Mouse (Mus musculus) activated CD4-positive, CD25-positive, alpha-beta regulatory T cell (primary cell): ENCODE data around the gene Olfr554. TPM values are rescaled to one million over a fixed set of nuclear protein-coding genes. Genes with fewer than 3 reads are reported as not detected.

Experiments used
- polyA plus RNA-seq, 2 experiments: library from polyadenylated mRNA; unstranded; fragments of 100-300 nt; shearing (Covaris generic); gene quantifications; one replicate each; pipeline ENCODE4 v1.2.1; 2017

Olfr554 gene
- under 1 TPM in 1 of 2 experiments, not detected in 1; 0.45 TPM for polyA plus RNA-seq

DNA sequence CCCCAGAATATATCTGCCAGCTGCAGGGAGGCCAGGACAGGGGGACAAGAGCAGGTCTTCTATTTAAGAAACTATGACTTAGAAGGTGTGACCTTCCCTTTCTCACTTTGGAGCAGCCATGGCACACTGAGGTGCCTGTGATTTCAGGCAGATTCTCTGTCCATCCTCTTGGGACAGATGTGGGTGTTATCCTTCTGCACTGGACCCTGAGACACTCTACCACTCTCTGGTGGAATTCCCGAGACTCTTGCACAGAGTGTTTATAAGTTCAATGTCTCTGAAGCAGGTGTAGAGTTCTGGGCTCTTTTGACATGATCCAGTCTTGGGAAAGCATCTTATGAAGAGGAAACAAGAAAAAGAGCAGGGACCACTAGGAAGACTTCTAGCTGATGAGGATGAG, at the start of gene Olfr554:
Gene Olfr554, plus strand, starts transcription at position 301 of the 400 bp plus-strand sequence.

DNA sequence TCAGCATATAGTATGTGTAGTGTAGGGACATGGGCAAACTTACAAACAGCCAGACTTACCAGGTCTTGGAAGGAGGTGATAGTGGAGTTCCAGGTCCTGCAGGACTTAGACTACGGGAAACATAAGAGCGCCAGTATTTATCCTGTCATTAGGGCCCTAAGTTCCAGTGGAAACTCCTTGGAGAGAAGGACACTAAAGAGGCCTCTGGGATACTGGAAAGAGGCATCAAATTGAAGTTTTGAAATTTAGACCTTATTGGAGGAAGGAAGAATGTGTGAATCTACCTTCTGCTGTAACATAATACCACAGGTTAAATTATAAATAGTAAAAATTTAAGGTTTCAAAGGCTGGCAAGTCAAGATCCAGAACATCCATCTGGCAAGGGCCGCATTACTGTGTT, 46.4 kb upstream of the Olfr554 start, which contains the start of gene Olfr551:
Gene Olfr551, minus strand, starts transcription at position 101 of the 400 bp plus-strand sequence.

DNA sequence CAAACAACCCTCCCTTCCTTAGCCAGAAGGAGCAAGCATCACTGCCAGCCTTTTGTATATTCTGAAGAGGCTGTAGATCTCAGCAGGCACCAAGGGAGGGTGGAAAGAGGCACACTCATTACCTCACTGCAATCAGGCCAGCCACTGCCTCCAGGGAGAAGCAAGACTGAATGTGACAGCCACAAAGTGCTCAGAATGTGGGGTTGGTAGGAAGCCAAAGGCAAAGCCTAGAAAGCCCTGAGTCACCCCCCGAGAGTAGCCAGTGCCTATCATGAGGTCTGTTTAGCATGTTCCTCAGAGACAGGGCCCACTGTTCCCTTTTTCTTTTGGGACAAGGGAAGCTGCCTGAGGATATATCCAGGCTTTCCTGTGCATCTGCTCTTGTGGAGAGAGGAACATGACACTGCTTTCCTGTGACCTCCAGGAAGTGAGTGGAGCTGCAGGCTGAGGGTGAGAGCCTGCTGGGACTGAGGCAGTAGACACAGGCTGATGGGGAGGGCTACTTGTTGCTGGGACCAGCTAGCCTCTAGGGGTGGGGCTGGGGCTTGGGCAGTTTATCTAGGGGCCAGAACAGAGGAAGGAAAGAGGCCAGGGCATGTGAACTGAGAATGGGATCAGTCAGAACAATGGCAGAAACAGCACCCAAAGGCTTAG, 40.7 kb upstream of the Olfr554 start, which contains the start of gene Olfr552:
Gene Olfr552, plus strand, starts transcription at position 393 of the 654 bp plus-strand sequence.

DNA sequence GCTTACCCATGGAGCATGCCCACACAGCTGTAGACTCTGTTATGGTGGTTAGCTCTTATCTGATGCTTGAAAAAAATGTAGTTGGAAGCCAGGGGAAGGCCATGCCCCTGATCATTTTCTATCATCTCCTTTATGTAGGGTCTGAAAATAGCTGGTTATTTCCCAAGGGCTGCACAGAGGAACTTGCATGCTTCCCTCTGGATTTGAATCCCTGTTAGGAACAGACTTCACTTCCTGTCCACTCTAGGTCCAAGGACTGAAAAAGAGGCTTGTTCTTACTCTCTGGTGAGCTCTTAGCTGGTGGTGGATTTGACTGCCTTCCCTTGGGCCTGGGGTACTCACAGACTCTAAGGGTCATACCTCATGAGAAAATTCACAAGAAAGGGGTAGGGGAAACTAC, 20.1 kb upstream of the Olfr554 start, which contains the start of gene Olfr553:
Gene Olfr553, minus strand, starts transcription at position 101 of the 400 bp plus-strand sequence.

DNA sequence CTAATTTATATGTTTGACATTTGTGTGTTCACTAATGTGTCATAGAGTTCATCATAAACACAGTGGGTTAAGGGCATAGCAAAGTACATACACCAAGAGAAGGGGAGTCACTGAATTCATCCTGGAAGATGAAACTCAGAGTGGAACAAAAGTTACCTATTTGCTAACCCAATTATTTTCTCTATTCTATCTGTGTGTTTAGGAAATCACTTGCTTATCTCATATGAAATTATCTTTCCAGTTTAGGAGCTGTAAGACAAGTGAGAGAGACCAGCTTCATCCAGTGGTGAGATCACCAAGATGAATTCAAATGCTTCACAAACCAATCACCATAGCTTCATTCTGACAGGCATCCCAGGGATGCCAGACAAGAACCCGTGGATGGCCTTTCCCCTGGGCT, 20.3 kb downstream of the Olfr554 start, which contains the start of gene Olfr555:
Gene Olfr555, plus strand, starts transcription at position 301 of the 400 bp plus-strand sequence.

DNA sequence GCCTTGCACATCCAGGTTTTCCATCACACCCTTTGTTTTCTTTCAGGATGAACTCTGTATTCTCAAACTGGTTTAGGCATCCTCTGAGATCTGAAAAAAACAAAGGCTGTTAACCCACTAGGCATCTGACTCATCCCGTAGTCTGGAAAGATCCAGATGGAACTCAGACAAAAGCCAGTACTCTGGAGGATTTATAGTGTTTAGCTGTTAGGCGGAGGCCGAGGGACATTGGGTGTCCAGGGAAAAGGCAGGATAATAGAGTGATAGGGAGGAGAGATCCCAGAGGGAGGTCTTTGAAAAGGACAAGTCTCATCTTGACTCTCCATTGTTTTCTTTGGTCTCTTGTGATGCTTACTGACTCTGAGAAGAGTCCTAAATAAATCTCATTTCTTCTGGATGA, 26.4 kb downstream of the Olfr554 start, which contains the start of gene Olfr556:
Gene Olfr556, plus strand, starts transcription at position 301 of the 400 bp plus-strand sequence.

DNA sequence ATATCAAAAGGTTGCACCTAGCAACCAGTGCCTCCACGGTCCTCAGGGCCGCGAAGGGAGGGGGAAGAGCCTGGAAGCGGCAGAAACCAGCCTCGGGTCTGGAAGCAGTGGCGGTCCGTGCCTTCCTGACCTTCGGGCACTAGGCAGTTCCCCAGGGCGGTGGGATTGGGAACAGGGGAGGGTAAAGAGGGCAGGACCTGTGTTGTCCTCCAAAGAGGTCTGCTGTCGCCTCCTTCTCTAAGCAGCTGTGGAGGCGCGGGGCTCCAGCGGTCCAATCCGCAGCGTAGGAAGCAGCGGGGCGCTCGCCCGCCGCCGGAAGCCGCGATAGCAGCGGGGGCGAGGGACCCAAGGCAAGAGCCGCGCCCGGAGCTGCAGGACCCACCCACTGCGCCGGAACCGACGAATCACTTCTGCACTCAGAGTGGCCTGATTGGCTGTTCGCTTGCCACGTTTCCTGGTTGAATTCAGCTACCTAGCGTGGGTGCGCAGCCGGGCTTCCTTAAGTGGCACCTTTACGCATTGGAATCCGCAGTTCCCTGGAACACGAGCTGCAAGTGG, 48.8 kb downstream of the Olfr554 start, which contains the start of gene Trim68:
Gene Trim68, minus strand, starts transcription at position 384 of the 558 bp plus-strand sequence.

Other genes starting within 250 kb of the Olfr554 start
- 10 to 100 TPM; 51.7 to 53.1 TPM for gene Rrm1, start 196.7 kb upstream of the Olfr554 start, polyA plus RNA-seq
- gene Olfr543, start 156.8 kb upstream of the Olfr554 start, polyA plus RNA-seq = under 1 TPM in 1 of 2 experiments, not detected in 1; 0.12 TPM
- gene Olfr544, start 150.1 kb upstream of the Olfr554 start, polyA plus RNA-seq = under 1 TPM in 1 of 2 experiments, not detected in 1; 0.84 TPM
- gene Olfr545, start 138.9 kb upstream of the Olfr554 start, polyA plus RNA-seq = under 1 TPM in 1 of 2 experiments, not detected in 1; 0.41 TPM
- gene Olfr547, start 103.7 kb upstream of the Olfr554 start, polyA plus RNA-seq = not detected
- not detected for gene Olfr548-ps1, start 97.5 kb upstream of the Olfr554 start, polyA plus RNA-seq
- not detected for gene Olfr549, start 88.6 kb upstream of the Olfr554 start, polyA plus RNA-seq
- gene Trim21, start 72.9 kb upstream of the Olfr554 start, polyA plus RNA-seq = 100 to 1,000 TPM in 1 of 2 experiments, 10 to 100 TPM in 1; 88.3 to 105 TPM
- not detected for gene Olfr550, start 67.0 kb upstream of the Olfr554 start, polyA plus RNA-seq
- gene Olfr551, start 46.5 kb upstream of the Olfr554 start, polyA plus RNA-seq = not detected
- under 1 TPM in 1 of 2 experiments, not detected in 1; 0.04 TPM for gene Olfr552, start 40.7 kb upstream of the Olfr554 start, polyA plus RNA-seq
- gene Olfr553, start 20.2 kb upstream of the Olfr554 start, polyA plus RNA-seq = under 1 TPM in 1 of 2 experiments, not detected in 1; 0.41 TPM
- not detected for gene Olfr555, start 20.4 kb downstream of the Olfr554 start, polyA plus RNA-seq
- gene Olfr556, start 26.5 kb downstream of the Olfr554 start, polyA plus RNA-seq = under 1 TPM in 1 of 2 experiments, not detected in 1; 0.07 TPM
- 1 to 10 TPM; 8.6 to 9.5 TPM for gene Trim68, start 48.9 kb downstream of the Olfr554 start, polyA plus RNA-seq
- not detected for gene Olfr557, start 57.5 kb downstream of the Olfr554 start, polyA plus RNA-seq
- not detected for gene Olfr558, start 63.8 kb downstream of the Olfr554 start, polyA plus RNA-seq
- gene Olfr33, start 80.6 kb downstream of the Olfr554 start, polyA plus RNA-seq = not detected
- not detected for gene Olfr559, start 89.1 kb downstream of the Olfr554 start, polyA plus RNA-seq
- not detected for gene Olfr560, start 120.9 kb downstream of the Olfr554 start, polyA plus RNA-seq
- gene Olfr78, start 121.0 kb downstream of the Olfr554 start, polyA plus RNA-seq = under 1 TPM in 1 of 2 experiments, not detected in 1; 0.14 TPM
- gene Olfr561, start 132.8 kb downstream of the Olfr554 start, polyA plus RNA-seq = not detected
- not detected for gene Olfr564, start 165.0 kb downstream of the Olfr554 start, polyA plus RNA-seq
- gene Olfr566, start 220.3 kb downstream of the Olfr554 start, polyA plus RNA-seq = not detected
- under 1 TPM in 1 of 2 experiments, not detected in 1; 0.29 TPM for gene Olfr568, start 238.7 kb downstream of the Olfr554 start, polyA plus RNA-seq